Mouse (Mus musculus): Measurements from ENCODE around the gene Mkrn2.

Gene Mkrn2

GRCm38 (mm10) chr6:115601715-115602523 lies at the start of gene Mkrn2:
TSS of gene Mkrn2 (plus strand) at chr6:115601902.
- DNase-seq (ENCODE audit: inconsistent age in 2 of 2, low spot score in 1 of 2): peak; percentile 79 to 94

DNA sequence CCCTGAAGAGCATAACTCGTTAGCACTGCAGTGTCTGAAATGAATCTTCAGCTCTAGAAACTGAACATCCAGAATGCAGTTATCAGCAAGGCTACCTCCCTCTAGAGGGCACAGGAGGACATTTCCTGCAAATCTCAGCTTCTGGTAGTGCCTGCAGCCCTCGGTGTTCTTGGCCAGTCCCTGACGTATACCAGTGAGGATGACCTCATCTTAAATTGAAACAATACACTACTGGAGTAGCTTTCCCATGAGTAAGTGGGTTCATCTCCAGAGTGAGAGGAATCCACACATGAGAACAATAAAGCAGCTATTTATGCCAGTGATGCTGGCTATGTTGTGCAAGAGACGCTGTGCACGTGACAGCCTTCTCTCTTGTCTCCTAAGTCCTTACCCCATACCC lies 46.2 kb upstream of the Mkrn2 start:
- DNase-seq (ENCODE audit: inconsistent age in 2 of 2, low spot score in 1 of 2): peak in 1 of 2 experiments; percentile 47

DNA sequence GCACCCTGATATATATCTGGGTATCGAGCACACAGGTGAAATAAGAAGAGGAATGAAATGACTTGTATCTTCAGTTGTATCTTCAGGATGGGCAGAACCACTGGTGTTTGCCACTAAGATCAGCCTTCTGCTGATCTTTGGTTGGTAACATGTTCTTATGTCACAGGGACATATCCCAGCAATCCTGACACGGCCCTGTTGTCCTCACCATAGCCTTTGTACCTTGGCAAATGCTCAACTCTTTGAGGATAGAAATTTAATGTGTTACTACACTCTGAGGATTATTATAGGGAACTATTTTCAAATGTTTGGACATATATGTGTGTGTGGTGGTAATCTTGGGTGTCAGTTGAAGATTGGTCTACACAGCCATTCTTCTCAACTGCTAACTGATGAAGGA lies 43.5 kb upstream of the Mkrn2 start:
- DNase-seq (ENCODE audit: inconsistent age in 2 of 2, low spot score in 1 of 2): no peak

- peak; percentile 52 to 74 for DNase-seq (ENCODE audit: inconsistent age in 2 of 2, low spot score in 1 of 2)
Observed at GRCm38 (mm10) chr6:115559651-115560632, 41.8 kb upstream of the Mkrn2 start.

DNA sequence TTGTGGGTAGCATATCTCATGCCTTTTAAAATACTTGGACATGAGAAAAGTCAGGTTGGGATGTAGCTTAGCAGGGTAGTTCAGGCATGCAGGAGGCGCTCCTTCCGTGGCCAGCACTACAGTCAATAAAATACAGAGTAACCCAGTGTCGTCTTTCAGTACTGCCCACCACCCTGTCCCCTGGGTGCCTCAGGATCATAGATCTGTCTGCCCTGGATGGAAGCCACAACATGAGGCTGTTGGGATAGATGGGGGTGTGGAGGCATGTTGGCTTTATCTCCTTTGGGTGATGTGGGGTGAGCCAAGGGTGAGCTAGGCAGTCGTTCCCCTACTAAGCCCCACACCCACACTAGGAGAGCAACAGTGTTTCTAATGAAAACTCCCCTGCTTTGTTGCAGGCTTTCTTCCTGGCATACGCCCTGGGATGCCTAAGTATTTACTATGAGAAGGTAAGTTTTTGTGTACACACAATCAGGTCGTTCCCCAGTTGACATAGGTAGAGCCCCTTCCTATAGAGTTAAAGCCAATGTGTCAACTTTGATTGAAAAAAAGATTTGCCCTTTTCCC lies 36.1 kb upstream of the Mkrn2 start:
- no peak for DNase-seq (ENCODE audit: inconsistent age in 2 of 2, low spot score in 1 of 2)

- no peak for DNase-seq (ENCODE audit: inconsistent age in 2 of 2, low spot score in 1 of 2)
Observed at GRCm38 (mm10) chr6:115574171-115574570, 27.5 kb upstream of the Mkrn2 start.

GRCm38 (mm10) chr6:115577407-115577806 lies 24.3 kb upstream of the Mkrn2 start:
- DNase-seq (ENCODE audit: inconsistent age in 2 of 2, low spot score in 1 of 2): no peak

- no peak for DNase-seq (ENCODE audit: inconsistent age in 2 of 2, low spot score in 1 of 2)
Observed at GRCm38 (mm10) chr6:115577941-115578340, 23.8 kb upstream of the Mkrn2 start.

DNA sequence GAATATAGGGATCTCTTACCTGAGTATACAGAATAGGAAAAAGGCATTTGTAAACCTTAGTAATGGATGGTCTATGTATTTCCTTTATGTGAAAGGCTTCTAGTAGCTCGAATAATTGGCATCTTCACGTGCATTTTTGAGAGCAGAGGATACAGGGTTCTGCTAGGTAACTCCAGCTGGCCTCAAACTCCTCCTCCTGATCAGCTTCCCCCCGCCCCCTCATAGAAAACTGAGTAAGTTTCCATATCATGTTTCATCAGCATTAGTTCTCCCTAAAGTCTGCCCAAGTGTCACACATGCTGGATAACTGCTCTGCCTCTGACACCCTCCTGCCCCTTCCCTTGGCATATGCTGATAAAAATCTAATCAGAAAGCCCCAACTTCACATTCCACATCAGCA lies 20.9 kb upstream of the Mkrn2 start:
- no peak for DNase-seq (ENCODE audit: inconsistent age in 2 of 2, low spot score in 1 of 2)

- DNase-seq (ENCODE audit: inconsistent age in 2 of 2, low spot score in 1 of 2): no peak
Observed at GRCm38 (mm10) chr6:115582328-115583115, 19.2 kb upstream of the Mkrn2 start.

DNA sequence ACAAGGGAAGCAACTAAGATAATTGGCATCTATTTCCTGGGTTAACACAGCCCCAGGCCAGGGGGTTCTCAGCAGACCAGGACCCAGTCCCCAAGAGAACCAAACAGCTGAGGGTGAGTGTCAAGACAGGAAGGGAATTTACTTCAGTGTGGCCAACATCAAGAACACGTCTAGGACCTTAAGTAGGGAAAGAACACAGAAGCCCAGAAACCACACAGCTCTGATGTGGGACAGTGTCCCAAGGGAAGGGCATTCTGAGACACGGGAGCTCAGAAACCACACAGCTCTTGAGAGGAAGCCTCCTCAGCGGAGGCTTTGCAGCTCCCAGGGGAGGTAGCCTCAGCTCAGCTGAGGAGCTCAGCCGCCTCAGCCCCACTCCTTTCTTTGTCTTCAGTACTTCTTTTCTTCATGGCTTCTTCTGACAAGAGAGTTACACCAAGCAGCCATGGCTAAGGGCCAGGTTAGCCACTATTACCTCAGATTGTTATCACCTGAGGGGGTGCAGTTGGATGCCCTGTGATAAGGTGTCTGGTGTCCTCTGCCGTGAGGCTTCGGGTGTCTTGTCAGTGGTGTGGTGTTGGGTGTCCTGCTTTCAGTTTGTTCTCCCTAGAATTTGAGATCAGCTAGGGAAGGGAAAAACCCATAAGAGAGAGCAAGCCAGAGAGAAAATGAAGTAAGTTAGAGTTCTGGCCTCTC lies 18.1 kb upstream of the Mkrn2 start:
- no peak for DNase-seq (ENCODE audit: inconsistent age in 2 of 2, low spot score in 1 of 2)

DNA sequence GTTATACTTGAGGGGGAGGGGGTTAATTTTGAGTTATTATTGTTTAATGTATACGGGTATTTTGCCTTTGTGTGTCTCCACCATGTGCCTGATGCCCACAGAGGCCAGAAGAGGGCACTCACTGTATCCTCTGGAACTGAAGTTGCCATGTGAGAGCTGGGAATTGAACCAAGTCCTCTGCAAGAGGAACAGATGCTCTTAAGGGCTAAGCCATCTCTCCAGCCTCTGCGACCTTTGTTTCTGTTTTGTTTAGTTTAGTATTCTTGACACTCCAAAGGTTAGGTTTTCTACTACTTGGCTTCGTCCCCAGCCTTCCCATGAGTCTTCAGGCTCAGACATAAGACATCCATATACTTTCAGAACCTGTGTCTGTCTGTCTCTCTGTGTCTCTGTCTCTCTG lies 17.5 kb upstream of the Mkrn2 start:
- no peak for DNase-seq (ENCODE audit: inconsistent age in 2 of 2, low spot score in 1 of 2)

DNA sequence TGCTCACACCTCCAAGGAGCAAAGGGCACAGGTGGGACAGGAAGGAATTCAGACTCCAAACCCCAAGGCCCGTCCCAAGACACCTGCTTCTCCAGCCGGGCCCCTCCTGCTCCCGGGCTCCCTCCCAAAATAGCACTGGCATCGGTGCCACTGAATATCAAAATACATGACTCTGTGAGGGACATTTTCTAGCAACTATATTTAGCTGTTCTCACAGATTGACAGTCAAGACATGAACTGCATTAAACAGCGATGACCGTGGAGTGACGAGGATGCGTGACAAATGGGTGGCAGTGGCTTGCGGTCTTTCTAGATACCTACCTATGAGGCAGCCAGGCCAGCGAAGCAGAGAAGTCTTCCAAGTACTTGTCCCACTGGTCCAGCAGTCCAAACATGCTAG lies 15.4 kb upstream of the Mkrn2 start:
- DNase-seq (ENCODE audit: inconsistent age in 2 of 2, low spot score in 1 of 2): no peak

DNA sequence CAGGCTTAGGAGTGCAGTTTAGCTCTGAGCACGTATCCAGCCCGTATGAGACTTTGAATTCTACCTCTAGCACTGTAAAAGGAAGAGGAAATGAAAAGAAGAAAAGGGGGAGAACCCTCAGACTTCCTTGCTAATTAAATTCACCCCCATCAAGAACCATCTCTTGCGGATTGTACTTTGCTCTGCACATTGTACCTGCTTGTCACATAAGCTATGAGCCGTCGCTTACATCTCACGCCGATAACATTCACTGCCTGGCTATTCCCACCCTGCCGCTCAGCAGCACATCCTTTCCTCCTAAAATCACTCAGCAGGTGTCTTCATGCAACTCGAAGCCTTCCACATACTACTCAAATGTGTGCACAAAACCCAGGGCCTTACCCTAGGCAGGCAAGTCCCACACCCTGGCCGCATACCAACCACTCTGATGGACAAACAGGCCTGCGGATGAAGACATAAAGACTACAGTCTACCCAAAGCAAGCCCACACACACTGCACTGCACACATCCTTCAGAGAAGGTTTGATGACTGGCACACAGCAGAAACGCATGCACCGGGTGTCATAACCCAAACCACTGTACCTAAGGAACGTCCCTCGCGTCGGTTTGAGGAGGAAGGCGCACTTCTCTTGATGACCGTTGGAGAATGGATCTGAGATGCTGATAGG lies 9.9 kb upstream of the Mkrn2 start:
- DNase-seq (ENCODE audit: inconsistent age in 2 of 2, low spot score in 1 of 2): no peak

- DNase-seq (ENCODE audit: inconsistent age in 2 of 2, low spot score in 1 of 2): no peak
Observed at GRCm38 (mm10) chr6:115592458-115592857, 9.2 kb upstream of the Mkrn2 start, which contains the start of gene Mkrn2os. TSS of gene Mkrn2os (minus strand) at chr6:115592576.

- DNase-seq (ENCODE audit: inconsistent age in 2 of 2, low spot score in 1 of 2): no peak
Observed at GRCm38 (mm10) chr6:115593252-115593651, 8.4 kb upstream of the Mkrn2 start.

DNA sequence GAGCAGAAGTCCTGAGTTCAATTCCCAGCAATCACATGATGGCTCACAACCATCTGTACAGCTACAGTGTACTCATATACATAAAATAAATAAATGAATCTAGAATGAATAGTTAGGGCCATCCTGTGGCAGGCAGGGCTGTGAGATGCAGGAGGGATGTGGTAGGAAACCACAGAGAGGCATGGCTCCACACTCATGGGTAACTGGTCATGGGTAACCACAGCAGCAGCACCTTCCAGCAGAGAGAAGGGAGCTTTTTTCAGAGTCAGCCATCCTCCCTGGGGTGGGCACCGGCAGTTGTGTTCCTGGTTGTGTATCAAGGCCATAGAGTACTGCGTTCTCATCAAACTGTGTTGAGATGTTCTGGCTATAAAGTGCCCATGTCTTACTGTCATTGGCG lies 7.2 kb upstream of the Mkrn2 start:
- no peak for DNase-seq (ENCODE audit: inconsistent age in 2 of 2, low spot score in 1 of 2)

GRCm38 (mm10) chr6:115595667-115596066 lies 6.0 kb upstream of the Mkrn2 start:
- DNase-seq (ENCODE audit: inconsistent age in 2 of 2, low spot score in 1 of 2): no peak

DNA sequence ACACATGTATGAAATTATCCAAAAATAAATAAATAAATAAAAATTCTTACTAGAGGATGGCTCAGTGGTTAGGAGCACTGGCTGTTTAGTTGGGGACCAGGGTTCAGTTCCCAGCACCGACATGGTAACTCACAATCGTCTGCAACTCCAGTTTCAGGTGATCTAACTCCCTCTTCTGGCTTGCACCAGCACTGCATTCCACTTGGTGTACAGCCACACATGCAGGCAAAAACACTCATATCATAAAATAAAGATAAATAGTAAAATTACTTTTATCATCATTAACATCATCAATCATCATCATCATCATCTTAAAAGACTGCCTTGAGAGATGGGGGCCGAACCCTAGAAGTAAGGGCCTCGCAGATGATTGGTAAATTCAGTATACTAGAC lies 384 bp upstream of the Mkrn2 start:
- DNase-seq (ENCODE audit: inconsistent age in 2 of 2, low spot score in 1 of 2): peak in 1 of 2 experiments; percentile 45

DNA sequence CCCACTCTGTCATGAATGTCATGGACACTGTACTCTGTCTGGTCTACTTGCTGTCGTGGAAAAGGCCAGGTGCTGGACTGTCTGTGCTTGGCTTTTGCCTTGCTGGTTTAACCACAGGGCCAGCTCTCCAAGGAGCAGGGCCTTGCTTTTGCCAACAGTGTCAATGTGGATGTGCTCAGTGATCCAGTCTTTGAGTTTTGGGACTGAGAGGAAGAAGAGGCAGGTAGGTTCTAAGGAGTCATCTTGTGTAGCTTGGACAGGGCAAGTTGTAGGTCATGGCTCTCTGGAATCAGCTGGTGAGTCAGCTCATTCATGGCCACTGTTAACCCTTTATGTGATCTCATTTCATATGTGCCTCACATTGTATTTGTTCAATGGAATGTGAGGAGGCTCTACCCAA lies 4.8 kb downstream of the Mkrn2 start:
- peak; percentile 45 to 85 for DNase-seq (ENCODE audit: inconsistent age in 2 of 2, low spot score in 1 of 2)

All from adrenal gland, adult (tissue).